In the genomic region with DNA sequence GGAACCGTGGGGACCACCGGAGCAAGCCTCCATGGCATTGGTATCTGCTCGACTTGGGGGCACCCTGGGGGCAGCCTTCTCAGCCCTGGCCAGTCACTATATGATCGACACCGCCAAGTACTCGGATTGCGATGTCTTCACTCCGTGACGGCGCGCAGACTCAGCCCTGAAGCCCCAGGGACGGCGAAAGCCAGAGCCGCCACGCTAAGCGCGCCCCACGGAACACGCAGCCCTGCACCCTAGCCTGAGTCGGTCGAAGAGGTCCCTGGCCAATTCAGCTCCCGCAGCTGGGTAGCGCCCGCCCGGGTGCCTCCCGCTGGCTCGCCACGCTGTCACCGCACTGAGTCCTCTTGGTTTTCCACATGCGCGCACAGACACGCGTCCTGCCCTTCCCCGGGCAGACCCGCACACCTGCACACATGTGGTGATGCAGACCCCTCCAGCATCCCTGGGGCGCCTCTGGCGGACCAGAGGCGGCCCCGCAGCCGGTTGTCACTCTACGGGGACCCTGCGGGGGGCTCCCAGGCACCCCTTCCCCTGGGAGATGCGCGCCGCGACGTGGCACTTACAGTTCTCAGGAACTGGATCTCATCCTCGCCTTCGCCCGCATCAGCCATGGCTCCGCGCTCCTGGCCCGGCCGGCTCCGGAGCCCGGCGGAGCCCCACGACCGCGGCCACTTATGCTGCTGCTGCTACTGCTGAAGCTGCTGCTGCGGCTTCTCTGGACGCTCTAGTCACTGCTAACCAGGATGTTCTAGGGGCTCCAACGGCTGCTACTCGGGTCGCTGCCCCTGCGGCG, we compare ENCODE assay signal across 8 mouse cellular contexts. TPM values are rescaled to one million over a fixed set of nuclear protein-coding genes. Genes with fewer than 3 reads are reported as not detected.
DNase-seq lines count a peak whose midpoint lies in the region; ATAC-seq and TF ChIP-seq lines count a peak whose summit lies in the region.

No protein-coding gene starts in this region.

- no peak overlapping the region for H3K9ac ChIP-seq in lung, postnatal 0 days (replicated peaks; ENCODE audit: low read depth)

- no peaks in the 10 kb centered on the region for H3K4me1 ChIP-seq in spleen, adult 2 months (ENCODE audit: control insufficient read depth, insufficient read depth, insufficient read length)
- no peaks in the 10 kb centered on the region for H3K4me1 ChIP-seq in lung, postnatal 0 days (ENCODE audit: insufficient read depth, low read depth, low read length)

- TF ChIP-seq POLR2A in spleen, adult 2 months (IDR thresholded peaks at IDR 0.05; ENCODE audit: low read depth, low read length), result no peak

- peak overlapping the region; percentile 35; the same call in 1 of the 2 replicates for H3K4me3 ChIP-seq in spleen, adult 2 months (ENCODE audit: extremely low read depth, insufficient read depth, insufficient read length)
- H3K4me3 ChIP-seq in lung, postnatal 0 days (ENCODE audit: low read depth, low read length), result peak overlapping the region; percentile 54

- peak; percentile 67 for ATAC-seq in lung, postnatal 0 days

- peak overlapping the region; percentile 96 for H3K4me2 ChIP-seq in lung, postnatal 0 days (replicated peaks; ENCODE audit: low read depth, low read length)

- DNase-seq in spleen, adult 2 months (ENCODE audit: low read depth in 1 of 2, low spot score in 2 of 2), result no peak
- no peak for DNase-seq in spleen, postnatal 36 days (ENCODE audit: low spot score in 2 of 2)
- DNase-seq in cerebellum, adult 8-10 months, result peak; percentile 70
- peak; percentile 46 to 54 for DNase-seq in frontal cortex, postnatal 10 days (ENCODE audit: low spot score in 2 of 2)
- DNase-seq in kidney, postnatal 10 days, result peak; percentile 32
- DNase-seq in lung, postnatal 0 days (ENCODE audit: low spot score), result no peak
- DNase-seq in right cerebral cortex, adult 2 months (ENCODE audit: low spot score in 2 of 2), result peak; percentile 43 to 63
- no peak for DNase-seq in spleen, postnatal 10 days (ENCODE audit: low spot score in 2 of 2)

- no peaks in the 10 kb centered on the region for H3K9me3 ChIP-seq in lung, postnatal 0 days (ENCODE audit: low read length)

- H3K27ac ChIP-seq in spleen, adult 2 months (ENCODE audit: insufficient read depth, low read length), result no peak overlapping the region
- no peak overlapping the region for H3K27ac ChIP-seq in lung, postnatal 0 days (ENCODE audit: low read length)

- WGBS in spleen, adult 2 months, result 3% methylated on average over 67 of the region's 67 CpGs
- WGBS in lung, postnatal 0 days, result 2% methylated on average over 63 of the region's 67 CpGs

- peaks cover 9% of the 10 kb centered on the region for H3K27me3 ChIP-seq in spleen, adult 2 months (ENCODE audit: control insufficient read depth, insufficient read depth, low read length)
- peaks cover 8% of the 10 kb centered on the region; the same call in 1 of the 2 replicates for H3K27me3 ChIP-seq in lung, postnatal 0 days (replicated peaks; ENCODE audit: insufficient read depth, low read length)

- no peak for TF ChIP-seq EP300 in lung, postnatal 0 days (IDR thresholded peaks at IDR 0.05)

- TF ChIP-seq CTCF in spleen, adult 2 months (IDR thresholded peaks at IDR 0.05; ENCODE audit: extremely low read depth, insufficient read depth, insufficient read length, insufficient replicate concordance), result no peak
- TF ChIP-seq CTCF in lung, postnatal 0 days (IDR thresholded peaks at IDR 0.05), result 0 out of 2 replicates have a peak, but pooled peaks have one; percentile 10

- no peaks in the 10 kb centered on the region for H3K36me3 ChIP-seq in spleen, adult 2 months (ENCODE audit: control insufficient read depth, insufficient read depth, low read length)
- no peaks in the 10 kb centered on the region for H3K36me3 ChIP-seq in lung, postnatal 0 days (ENCODE audit: insufficient read depth, low read length)

RNA-seq across cellular contexts. Expression of a gene that starts 0.7 kb away (rescaled TPM):
- 0.21 and 0.27 TPM in 2 replicates for polyA plus RNA-seq in spleen, adult 2 months (2012; rRNA removed)
- 0.78 and 1.0 TPM in 2 replicates for polyA plus RNA-seq in lung, postnatal 0 days (2015; fragmentation: Nextera tagmentation; extraction: Ambion mirVana)

Comparison
In these comparisons a context has a peak if more than half of its experiments do, and no peak if none do; other contexts are left out.
1. DNase-seq: peak in cerebellum, adult 8-10 months (single experiment), frontal cortex, postnatal 10 days (2 of 2), kidney, postnatal 10 days (single experiment) and right cerebral cortex, adult 2 months (2 of 2); none in spleen, adult 2 months (0 of 2), spleen, postnatal 36 days (0 of 2), lung, postnatal 0 days (single experiment) and spleen, postnatal 10 days (0 of 2).